7 mouse cellular contexts compared by ENCODE assay signal in the genomic region with DNA sequence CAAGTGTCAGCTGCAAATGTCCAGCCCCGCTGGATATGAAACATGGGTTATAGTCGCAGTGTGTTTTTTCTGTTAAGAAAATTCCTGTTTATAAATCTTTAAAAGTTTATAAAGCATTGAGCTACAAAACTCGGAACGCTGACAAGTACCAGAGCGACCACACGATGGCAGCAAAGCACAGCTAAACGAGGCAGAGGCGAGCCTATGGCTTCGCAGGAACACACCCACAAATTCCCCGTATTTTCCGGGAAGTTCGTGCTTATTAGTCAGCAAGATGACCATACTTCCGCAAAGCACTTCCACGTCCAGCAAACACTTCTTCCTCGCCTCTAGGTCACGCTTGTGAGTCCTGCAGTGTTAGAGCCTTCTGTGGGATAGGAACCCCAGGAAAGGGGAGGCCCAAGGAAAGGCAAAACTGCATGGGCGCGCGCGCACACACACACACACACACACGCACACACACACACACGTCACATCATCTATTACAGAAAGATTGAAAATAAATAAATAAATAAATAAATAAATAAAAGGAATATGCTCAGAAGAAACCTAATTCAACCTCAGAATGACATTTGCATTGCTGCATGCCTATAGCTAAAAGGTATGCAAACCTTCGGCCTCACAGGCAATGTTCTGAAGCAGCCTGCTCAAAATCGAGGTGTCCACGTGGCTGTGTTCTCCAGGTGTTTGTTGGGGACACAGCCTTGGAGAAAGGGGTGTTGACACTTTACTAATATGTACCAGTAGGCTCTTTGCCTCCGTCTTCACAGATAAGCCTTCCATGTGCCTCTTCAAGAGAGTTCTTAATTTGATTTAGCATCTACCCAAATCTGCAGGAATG.
DNase-seq lines count a peak whose midpoint lies in the region; TF ChIP-seq lines count a peak whose summit lies in the region.

No protein-coding gene starts in this region.

- no peak for TF ChIP-seq POLR2A in cortical plate, adult 2 months (IDR thresholded peaks at IDR 0.05; ENCODE audit: extremely low read depth, insufficient read depth, low read length)

- H3K27ac ChIP-seq in cortical plate, adult 2 months (ENCODE audit: insufficient read depth, low read length): no peak overlapping the region
- H3K27ac ChIP-seq in left cerebral cortex, adult 2 months: peak overlapping the region; percentile 60; the same call in 1 of the 2 replicates

- H3K4me3 ChIP-seq in cortical plate, adult 2 months (ENCODE audit: insufficient read depth, low read length): peak overlapping the region; percentile 19
- H3K4me3 ChIP-seq in left cerebral cortex, adult 2 months: 0 out of 2 replicates have a peak overlapping the region, but pooled peaks have one; percentile 25

- peak; percentile 81 for DNase-seq in adrenal gland, postnatal 10 days
- peak; percentile 61 for DNase-seq in gastrocnemius, postnatal 14 days
- DNase-seq in hindlimb bud, embryonic 11.5 days (ENCODE audit: extremely low spot score, low read depth, low spot score): peak; percentile 52
- peak; percentile 71 to 79 for DNase-seq in left cerebral cortex, adult 2 months (ENCODE audit: extremely low spot score in 1 of 2, low spot score in 2 of 2)
- DNase-seq in lung, postnatal 4 days: peak; percentile 57 to 68
- DNase-seq in right cerebral cortex, postnatal 4 days: peak; percentile 89

- peak; percentile 84 for TF ChIP-seq CTCF in cortical plate, adult 2 months (IDR thresholded peaks at IDR 0.05; ENCODE audit: extremely low read depth, insufficient read depth, low read length)
- TF ChIP-seq CTCF in left cerebral cortex, adult 2 months (IDR thresholded peaks at IDR 0.05): peak; percentile 84

- intact Hi-C loops in gastrocnemius, postnatal 14 days (cut with DNase I; ENCODE audit: low total_unique reads): no loop called here
- intact Hi-C loops in left cerebral cortex, adult 2 months (cut with DNase I): loop anchor here (1.0 to 5.0 kb wide), 4 partner anchors 18 to 244 kb away; no protein-coding TSS in a partner anchor

- peaks cover 10% of the 10 kb centered on the region for H3K4me1 ChIP-seq in cortical plate, adult 2 months (ENCODE audit: control insufficient read depth, insufficient read depth, low read length)
